Mouse (Mus musculus): Measurements from ENCODE around the gene Btbd35f15.
"Not testable (repeated sequence)": the region's sequence is repeated elsewhere in the genome, so short reads cannot be mapped to it uniquely, and the experiment has no call there.

Btbd35f15 gene

DNA sequence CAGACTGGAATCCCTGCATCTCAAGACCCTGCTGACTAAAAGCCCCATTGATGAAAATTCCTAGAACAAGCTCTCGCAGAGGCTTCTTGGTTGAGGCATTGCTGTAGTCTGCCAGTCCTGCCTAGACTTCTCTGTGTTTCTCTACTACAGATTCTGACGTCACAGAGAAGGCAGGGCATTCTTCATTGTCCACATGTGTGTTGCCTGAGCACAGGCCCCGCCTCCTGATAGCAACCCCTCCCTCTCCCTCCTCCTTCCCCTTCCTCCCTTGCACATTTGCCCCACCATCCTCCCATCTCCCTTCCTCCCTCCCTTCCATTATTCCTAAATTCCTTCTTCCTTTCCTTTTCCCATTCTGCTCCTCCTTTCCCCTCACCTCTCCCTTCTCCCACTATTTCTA lies at the start of gene Btbd35f15:
TSS of gene Btbd35f15 (minus strand) at position 101 of the 400 bp plus-strand sequence.
- DNase-seq (ENCODE audit: extremely low spot score): not testable (repeated sequence)

All from embryo, embryonic 9.5 days (tissue).